Mouse (Mus musculus) stomach, postnatal 0 days (tissue): ENCODE results near the gene Elmo1.

Experiments
- CTCF ChIP-seq: IDR thresholded peaks from 2 replicates; pipeline ENCODE4 v1.5.1; 2016; ENCODE audit warnings: antibody characterized with exemption, low read depth, mild to moderate bottlenecking, moderate library complexity
- EP300 ChIP-seq: optimal IDR thresholded peaks from 2 replicates; pipeline ENCODE3; 2016; ENCODE audit warnings: antibody characterized with exemption

- TF ChIP-seq CTCF (no peak), EP300 (no peak)
These were observed 216.1 kb downstream of the Elmo1 start for GRCm38 (mm10) chr13:20306180-20307177.
